Mouse (Mus musculus) MEL (cell line): ENCODE measurements around the gene Zswim9.

Experiments
- CHD1 ChIP-seq: IDR thresholded peaks from 2 replicates; pipeline ENCODE4 v1.6.1; 2012; ENCODE audit warnings: low read depth, mild to moderate bottlenecking, inconsistent platforms, low read length, improper control_type of control experiment
- CTCF ChIP-seq, 3 experiments: IDR thresholded peaks in 2 of 3; conservative IDR thresholded peaks in 1 of 3; 2 replicates each; pipeline ENCODE4 v1.5.1; 2011 to 2012; ENCODE audit warnings: low read length in 3 of 3, low read depth in 2 of 3, mild to moderate bottlenecking in 2 of 3, improper control_type of control experiment in 1 of 3, inconsistent platforms in 1 of 3, mixed read lengths in 1 of 3, moderate library complexity in 1 of 3; ENCODE audit not compliant: control insufficient read depth in 1 of 3, insufficient read depth in 1 of 3, poor library complexity in 1 of 3, severe bottlenecking in 1 of 3
- E2F4 ChIP-seq: IDR thresholded peaks from 2 replicates; pipeline ENCODE4 v1.6.1; 2011; ENCODE audit warnings: low read depth, low read length, improper control_type of control experiment, borderline replicate concordance
- ETS1 ChIP-seq: IDR thresholded peaks from 2 replicates; pipeline ENCODE4 v1.6.1; 2012; ENCODE audit warnings: low read depth, mild to moderate bottlenecking, inconsistent platforms, low read length, improper control_type of control experiment, moderate library complexity
- MAX ChIP-seq: IDR thresholded peaks from 2 replicates; pipeline ENCODE4 v1.6.1; 2011; ENCODE audit warnings: low read length, improper control_type of control experiment
- NELFE ChIP-seq: IDR thresholded peaks from 2 replicates; pipeline ENCODE4 v1.6.1; 2011; ENCODE audit warnings: low read depth, low read length, improper control_type of control experiment
- POLR2A ChIP-seq, 2 experiments: IDR thresholded peaks; 2 replicates each; pipeline ENCODE4 v1.6.1; 2011 to 2012; ENCODE audit warnings: low read length in 2 of 2, mild to moderate bottlenecking in 2 of 2, control low read depth in 1 of 2, improper control_type of control experiment in 1 of 2, low read depth in 1 of 2, moderate library complexity in 1 of 2; ENCODE audit not compliant: control insufficient read depth in 1 of 2, insufficient read depth in 1 of 2, poor library complexity in 1 of 2
- USF1 ChIP-seq: IDR thresholded peaks from 2 replicates; pipeline ENCODE4 v1.6.1; 2014; ENCODE audit warnings: low read depth, mild to moderate bottlenecking, inconsistent platforms, low read length, improper control_type of control experiment, moderate library complexity
- ZC3H11A ChIP-seq: IDR thresholded peaks from 2 replicates; pipeline ENCODE4 v1.6.1; 2012; ENCODE audit warnings: low read depth, mild to moderate bottlenecking, inconsistent platforms, low read length, improper control_type of control experiment
- ZKSCAN1 ChIP-seq: IDR thresholded peaks from 2 replicates; pipeline ENCODE4 v1.6.1; 2012; ENCODE audit warnings: low read depth, mild to moderate bottlenecking, inconsistent platforms, low read length, improper control_type of control experiment, moderate library complexity
- ZNF384 ChIP-seq: IDR thresholded peaks from 2 replicates; pipeline ENCODE4 v1.6.1; 2012; ENCODE audit warnings: low read depth, mild to moderate bottlenecking, inconsistent platforms, low read length, improper control_type of control experiment

GRCm38 (mm10) chr7:13321424-13321823 lies 42.9 kb upstream of the Zswim9 start:
- TF ChIP-seq ZC3H11A (no peak), CTCF (IDR thresholded peaks at IDR 0.05 in 2 of 3, conservative IDR thresholded peaks at IDR 0.05 in 1 of 3; ENCODE audit: control insufficient read depth in 1 of 3, insufficient read depth in 1 of 3, low read depth in 2 of 3, low read length in 3 of 3, poor library complexity in 1 of 3, severe bottlenecking in 1 of 3) (no peak; a peak in 1 of 6 replicates), E2F4 (no peak), USF1 (no peak), CHD1 (no peak), POLR2A (IDR thresholded peaks at IDR 0.05; ENCODE audit: control insufficient read depth in 1 of 2, insufficient read depth in 1 of 2, low read depth in 1 of 2, low read length in 2 of 2, poor library complexity in 1 of 2) (no peak), ZKSCAN1 (no peak), MAX (no peak), ETS1 (no peak), NELFE (no peak), ZNF384 (no peak)
